Mouse (Mus musculus): Measurements from ENCODE around the gene Usp54.
"Not testable (repeated sequence)": the region's sequence is repeated elsewhere in the genome, so short reads cannot be mapped to it uniquely, and the experiment has no call there.

The Usp54 gene

DNA sequence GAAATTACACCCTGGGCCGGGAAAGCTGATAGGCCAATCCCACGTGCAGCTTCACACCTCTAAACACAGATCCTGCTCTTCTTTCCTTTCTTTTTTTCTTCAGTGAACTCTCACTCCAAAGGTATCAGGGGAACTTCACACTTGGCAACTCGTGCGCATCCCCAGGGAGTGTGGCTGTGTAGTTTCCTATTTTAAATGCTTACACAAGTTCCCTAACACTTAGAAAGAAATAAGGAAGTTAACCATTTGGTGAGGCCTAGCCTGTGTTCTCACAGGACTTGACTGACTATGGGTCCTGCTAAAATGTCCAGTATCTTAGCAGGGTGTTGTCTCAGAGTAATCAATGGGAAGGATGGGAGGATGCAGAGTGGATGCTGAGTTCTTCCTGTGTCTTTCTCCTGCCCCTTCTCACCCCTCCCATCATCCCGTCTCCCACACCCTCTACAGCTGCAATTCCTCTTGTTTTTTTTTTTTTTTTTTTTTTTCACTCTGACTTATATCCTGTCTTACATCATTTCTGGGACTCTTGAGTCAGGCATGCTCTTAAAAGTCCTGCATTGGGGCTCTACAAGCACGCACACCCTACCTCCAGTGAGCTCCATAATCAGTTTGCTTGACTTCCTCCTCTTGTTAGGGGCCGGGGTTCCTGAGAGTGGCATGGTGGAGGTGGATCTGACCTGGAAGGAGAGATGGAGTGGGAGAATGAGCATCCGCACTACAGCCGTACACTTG lies 14.0 kb upstream of the Usp54 start:
- DNase-seq = no peak

DNA sequence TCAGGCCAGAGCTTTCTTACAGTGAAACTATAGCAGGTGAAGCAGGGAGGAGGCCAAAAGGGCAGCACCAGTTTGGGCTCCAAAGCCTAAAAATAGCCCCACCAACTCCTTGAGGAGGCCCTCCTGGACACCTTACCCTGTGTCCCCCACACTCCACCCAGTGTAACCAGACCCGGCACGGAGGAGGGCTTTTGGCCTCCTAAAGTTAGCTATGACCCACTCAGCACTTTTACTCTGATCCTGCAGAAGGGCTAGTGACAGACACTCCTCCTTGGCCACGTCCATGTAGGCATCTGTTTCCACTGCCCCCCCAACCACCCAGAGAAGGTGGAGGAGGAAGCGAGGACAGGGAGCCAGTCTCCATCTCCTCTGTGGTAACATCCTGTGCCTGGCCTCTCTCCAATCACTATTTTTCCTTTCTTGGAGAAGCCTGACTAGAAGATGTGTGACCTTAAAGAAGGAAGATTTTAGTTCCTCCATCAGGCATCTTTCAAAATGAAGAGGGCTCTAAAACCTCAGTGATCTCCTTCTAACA lies 10.9 kb upstream of the Usp54 start:
- no peak for DNase-seq

DNA sequence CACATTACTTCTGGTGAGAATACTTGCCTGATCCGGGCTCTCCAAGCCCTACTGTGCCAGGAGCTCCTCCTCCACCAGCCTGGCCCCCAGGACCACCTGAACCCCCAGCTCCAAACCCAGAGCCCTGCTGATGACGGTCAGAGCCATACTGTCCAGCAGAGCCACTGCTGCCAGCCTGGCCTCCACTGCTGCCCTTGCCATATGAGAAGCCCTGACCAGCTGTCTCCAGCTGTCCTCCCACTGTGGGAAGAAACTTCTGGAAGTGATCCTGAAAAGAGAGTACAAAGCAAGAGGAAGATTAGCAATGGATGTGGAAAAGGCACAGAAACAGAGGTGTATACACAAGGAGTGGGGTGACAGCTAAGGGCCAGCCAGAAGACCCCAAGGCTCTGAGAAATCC lies 10.1 kb upstream of the Usp54 start:
- no peak for DNase-seq

DNA sequence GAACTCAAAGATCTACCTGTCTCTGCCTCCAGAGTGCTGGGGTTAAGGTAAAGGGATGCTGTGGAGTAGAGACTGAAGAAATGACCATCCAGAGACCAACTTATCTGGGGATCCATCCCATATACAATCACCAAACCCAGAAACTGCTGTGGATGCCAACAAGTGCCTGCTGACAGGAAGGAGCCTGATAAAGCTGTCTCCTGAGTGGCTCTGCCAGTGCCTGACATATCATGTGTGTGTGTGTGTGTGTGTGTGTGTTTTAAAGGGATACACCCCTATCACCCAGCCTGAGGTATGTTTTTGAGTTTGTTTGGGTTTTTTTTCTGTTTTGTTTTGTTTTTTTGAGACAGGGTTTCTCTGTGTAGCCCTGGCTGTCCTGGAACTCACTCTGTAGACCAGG lies 5.5 kb upstream of the Usp54 start:
- no peak for DNase-seq

DNA sequence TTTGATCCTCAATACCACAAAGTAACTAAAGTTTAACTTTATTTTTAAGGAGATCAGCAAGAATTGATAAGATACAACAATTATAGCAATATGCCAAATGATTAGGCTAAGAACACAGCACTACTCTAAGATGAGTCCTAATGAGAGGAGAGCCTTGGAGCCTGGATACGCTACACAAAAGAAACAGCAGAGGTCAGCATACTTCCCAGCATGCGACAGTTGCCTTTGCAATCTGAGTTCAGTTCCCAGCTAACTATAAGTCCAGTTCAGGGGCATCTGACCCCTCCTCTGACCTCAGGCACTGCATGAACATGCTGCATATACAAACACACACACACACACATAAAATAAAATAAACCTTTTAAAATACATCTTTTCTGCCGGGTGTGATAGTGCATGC lies 4.7 kb upstream of the Usp54 start:
- no peak for DNase-seq

DNA sequence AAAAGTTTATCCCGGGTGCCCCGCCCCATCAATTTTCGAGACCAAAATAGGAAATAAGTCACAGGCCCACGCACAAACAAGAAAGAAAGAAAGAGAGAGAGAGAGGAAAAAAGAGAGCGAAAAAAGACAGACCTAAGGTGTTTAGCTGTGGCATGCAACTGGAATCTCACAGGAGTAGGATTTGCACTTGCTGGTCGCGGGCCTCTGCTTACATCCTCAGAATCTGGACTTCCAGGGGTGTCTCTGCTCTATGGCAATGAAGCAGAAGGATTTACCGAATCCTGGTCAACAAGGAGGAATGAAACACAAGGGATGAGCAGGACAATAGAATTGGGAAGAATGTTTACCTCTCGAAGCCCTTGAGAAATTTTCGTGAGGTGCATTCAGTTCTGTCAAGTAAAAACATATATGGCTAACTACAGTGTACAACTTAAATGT lies 594 bp upstream of the Usp54 start:
- DNase-seq = no peak

- DNase-seq = no peak
Measured at GRCm38 (mm10) chr14:20639918-20640619, 794 bp downstream of the Usp54 start.

GRCm38 (mm10) chr14:20638702-20639101 lies 2.2 kb downstream of the Usp54 start:
- DNase-seq = no peak

DNA sequence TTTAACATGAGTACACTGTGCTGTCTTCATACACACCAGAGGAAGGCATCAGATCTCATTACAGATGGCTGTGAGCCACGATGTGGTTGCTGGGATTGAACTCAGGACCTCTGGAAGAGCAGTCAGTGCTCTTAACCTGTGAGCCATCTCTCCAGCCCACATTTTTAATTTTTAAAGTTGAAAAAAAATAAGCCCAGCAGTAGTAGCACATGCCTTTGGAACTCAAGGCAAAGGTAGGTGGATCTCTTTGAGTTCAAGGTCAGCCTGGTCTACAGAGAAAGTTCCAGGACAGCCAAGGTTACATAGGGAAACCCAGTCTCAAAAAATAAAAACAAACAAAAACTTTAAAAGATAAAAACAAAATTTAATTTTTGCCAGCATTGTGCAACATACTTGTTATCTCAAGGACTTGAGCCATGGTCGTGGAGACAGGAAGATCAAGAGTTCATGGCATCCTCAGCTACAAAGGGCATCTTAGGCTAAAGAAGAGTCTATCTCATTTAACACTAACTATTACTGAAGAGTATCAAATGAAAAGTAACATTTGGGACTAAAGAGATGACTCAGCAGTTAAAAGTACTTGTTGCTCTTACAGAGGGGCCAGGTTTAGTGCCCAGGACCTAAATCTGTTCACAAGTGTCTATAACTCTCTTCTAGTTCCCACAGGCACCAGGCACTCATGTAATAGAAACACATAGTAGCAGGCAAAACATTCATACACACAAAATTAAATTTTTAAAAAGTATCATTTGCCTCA lies 2.9 kb downstream of the Usp54 start:
- no peak for DNase-seq

DNA sequence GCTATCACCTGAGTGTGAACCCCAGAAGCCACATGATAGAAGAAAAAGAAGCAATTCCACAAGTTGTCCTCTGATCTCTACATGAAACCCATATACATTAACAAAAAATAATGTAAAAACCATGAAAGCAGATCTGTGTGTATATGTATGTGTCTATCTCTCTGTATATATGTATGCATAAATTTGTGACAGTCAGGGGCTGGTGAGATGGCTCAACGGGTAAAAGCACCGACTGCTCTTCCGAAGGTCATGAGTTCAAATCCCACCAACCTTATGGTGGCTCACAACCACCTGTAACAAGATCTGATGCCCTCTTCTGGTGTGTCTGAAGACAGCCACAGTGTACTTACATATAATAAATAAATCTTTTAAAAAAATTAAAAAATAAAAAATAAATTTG lies 3.9 kb downstream of the Usp54 start:
- DNase-seq = not testable (repeated sequence)

DNA sequence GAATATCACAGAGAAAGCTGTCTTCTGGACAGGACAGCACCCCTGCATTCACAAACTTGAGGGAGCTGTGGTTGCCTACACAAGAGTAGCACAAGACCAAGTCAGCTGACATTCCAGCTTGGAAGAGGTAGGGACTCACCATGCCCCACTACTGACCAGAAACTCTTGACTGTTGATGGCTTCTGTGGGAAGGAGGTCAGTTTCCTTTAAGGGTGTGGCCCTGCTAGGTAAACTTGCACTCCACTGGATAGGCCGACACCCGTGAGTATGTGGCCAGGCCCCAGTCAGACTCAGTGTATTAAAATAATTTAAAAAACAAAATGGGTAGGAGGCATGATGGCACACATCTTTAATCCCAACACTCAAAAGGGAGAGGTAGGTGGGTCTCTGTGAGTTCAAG lies 5.3 kb downstream of the Usp54 start:
- no peak for DNase-seq

- no peak for DNase-seq
Measured at GRCm38 (mm10) chr14:20631253-20631652, 9.6 kb downstream of the Usp54 start.

DNA sequence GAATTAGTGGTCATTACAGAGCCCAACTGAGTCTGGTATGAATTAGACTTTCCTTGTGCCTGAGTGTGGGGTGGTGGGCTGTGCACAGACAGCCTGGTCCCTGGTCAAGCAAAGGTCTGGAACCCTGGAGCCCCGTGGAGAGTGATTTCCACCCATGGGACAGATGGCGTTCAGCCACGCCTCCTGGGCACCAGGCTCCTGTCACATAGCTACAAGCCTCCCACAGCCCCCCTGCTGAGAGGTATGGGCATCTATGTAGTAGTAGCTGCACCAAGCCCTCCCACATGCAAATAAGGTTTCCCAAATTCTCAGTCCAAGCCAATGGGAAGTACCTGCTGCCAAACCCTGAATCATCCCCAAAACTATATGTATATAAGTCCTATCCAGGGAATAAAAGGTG lies 13.9 kb downstream of the Usp54 start:
- DNase-seq = no peak

GRCm38 (mm10) chr14:20626447-20626846 lies 14.4 kb downstream of the Usp54 start:
- no peak for DNase-seq

DNA sequence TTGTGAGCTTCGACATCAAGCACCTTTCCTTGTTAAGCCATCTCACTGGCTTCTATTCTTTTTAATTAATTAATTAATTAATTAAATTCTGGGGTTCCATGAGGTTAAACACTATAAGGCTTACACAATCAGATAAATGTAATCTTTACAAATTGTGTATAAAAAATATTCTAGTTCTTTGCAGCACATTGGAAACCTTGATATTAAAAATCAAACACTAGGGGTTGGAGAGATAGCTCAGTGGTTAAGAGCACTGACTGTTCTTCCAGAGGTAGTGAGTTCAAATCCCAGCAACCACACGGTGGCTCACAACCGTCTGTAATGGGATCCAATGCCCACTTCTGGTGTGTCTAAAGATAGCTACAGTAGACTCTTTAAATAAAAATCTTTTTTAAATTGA lies 18.0 kb downstream of the Usp54 start:
- no peak for DNase-seq

- no peak for DNase-seq
Measured at GRCm38 (mm10) chr14:20622412-20622811, 18.5 kb downstream of the Usp54 start.

DNA sequence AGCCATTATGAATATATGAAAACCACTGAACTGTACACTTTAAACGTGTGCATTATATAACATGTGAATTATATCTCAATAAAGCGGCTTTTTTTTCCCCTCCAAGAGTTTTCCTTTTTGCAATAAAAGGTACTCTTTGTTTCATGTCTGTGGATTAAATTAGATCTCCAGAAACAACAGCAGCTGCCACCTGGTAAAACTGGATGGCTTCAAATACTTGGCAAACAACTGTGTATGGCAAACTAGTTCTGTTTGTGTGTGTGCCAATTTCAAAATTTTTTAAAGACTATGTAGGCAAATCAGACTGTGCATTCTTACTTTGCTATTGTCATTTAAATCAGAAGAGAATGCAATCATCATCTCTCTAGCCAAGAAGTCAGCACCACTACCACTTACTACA lies 19.0 kb downstream of the Usp54 start:
- DNase-seq = peak; percentile 59

- no peak for DNase-seq
Measured at GRCm38 (mm10) chr14:20619131-20619530, 21.7 kb downstream of the Usp54 start.

DNA sequence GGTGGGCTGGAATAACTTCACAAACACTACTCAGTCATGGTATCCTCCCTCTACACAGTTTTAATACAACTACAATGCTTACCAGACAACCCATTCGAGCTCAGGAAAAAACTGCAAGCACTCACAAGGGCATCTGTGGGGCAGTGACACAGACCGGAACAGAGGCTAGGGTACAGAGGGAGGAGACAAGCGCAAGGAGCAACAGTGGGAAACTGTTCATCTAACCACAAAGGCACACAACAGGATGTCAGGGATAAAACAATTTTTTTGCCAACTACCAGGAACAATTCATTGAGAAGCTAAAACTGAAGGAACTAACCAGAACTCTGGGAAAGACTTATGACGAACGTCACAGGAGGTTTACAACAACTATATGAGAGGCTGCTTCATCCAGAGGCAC lies 22.7 kb downstream of the Usp54 start:
- no peak for DNase-seq

DNA sequence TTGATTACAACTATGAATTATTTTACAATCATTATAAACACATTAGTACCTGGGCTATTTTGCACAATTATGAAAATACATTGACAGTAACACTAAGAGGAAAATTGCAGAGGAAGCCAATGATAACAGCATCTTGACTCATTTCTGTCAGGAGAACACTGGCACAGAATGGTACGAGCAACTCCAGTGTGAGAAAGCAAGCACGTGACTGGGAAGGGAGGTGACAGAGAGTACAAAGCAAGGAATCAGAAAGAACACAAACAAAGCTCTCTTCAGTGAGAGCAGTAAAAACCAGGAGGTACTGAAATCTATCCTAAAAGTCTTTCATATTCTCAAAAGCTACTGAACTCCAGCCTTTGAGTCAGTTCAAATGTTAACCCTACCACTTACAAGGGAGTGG lies 24.4 kb downstream of the Usp54 start:
- peak; percentile 71 for DNase-seq

DNA sequence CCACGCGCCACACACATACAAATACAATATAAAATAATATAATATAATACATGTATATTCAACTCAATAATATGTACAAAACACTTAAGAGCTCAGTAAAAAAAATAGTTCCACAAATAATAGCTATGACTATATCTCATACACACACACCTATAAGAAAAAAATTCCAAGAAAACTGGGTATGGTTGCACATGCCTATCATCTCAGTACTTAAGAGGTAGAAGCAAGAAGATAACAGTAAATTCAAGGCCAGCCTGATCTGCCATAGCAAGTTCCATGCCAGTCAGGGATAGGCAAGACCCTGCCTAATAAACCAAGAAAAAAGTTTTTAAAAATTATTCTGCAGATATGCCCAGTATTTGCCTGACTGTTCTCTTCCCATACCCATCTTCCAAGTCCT lies 25.8 kb downstream of the Usp54 start:
- no peak for DNase-seq

DNA sequence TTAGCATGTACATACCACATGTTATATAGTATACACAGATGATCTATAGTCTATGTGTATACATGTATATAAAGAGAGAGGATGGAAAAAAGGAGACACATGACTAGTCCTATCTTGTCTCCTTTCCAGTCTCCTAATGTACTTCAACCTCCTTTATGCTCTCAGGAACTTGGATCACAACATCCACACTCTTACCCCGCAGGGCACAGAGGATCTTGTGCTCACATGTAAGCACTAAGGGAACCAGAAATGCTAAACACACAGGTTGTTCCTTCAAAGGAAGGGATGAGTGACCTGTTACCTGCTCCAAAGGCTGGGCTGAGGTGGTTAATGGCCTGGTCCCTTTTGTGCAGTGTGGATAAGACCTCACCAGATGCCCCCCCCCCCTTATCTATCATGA lies 28.0 kb downstream of the Usp54 start:
- DNase-seq = no peak

DNA sequence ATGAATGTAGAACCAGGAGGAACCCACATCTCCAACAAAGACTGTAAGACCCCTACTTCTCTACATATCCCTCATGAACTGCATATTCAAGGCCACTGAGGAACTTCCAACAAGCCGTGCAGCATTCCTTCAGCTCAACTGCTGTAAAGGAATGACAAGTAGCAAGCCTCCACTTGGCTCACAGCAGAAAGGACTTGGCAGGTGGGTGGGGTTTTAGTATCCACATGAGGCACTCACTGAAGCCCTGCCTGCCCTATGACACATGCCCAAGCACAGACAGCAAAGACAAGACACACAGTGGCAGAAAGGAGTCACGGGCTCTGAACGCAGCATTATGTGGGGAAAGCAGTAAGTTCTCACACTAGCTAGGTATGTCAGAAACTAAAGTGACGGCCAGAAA lies 30.7 kb downstream of the Usp54 start:
- no peak for DNase-seq

GRCm38 (mm10) chr14:20609519-20609918 lies 31.3 kb downstream of the Usp54 start:
- DNase-seq = no peak
